Mouse (Mus musculus): Measurements from ENCODE around the gene Cfap69.
"Not testable (repeated sequence)": the region's sequence is repeated elsewhere in the genome, so short reads cannot be mapped to it uniquely, and the experiment has no call there.

Gene Cfap69

GRCm38 (mm10) chr5:5663655-5664370, at the start of gene Cfap69:
Cfap69 (minus strand) TSS chr5:5664239.
- no peak for DNase-seq (ENCODE audit: low read depth, low spot score)

GRCm38 (mm10) chr5:5711032-5711431, 47.0 kb upstream of the Cfap69 start:
- no peak for DNase-seq (ENCODE audit: low read depth, low spot score)

GRCm38 (mm10) chr5:5707341-5708278, 43.6 kb upstream of the Cfap69 start:
- DNase-seq (ENCODE audit: low read depth, low spot score), result no peak

GRCm38 (mm10) chr5:5705019-5705418, 41.0 kb upstream of the Cfap69 start:
- DNase-seq (ENCODE audit: low read depth, low spot score), result no peak

GRCm38 (mm10) chr5:5700386-5700785, 36.3 kb upstream of the Cfap69 start:
- DNase-seq (ENCODE audit: low read depth, low spot score), result no peak

GRCm38 (mm10) chr5:5698830-5699229, 34.8 kb upstream of the Cfap69 start:
- no peak for DNase-seq (ENCODE audit: low read depth, low spot score)

- no peak for DNase-seq (ENCODE audit: low read depth, low spot score)
Observed at GRCm38 (mm10) chr5:5695401-5695942, 31.4 kb upstream of the Cfap69 start.

- no peak for DNase-seq (ENCODE audit: low read depth, low spot score)
Observed at GRCm38 (mm10) chr5:5693956-5694653, 30.1 kb upstream of the Cfap69 start, which contains the start of gene Steap2. Steap2 (minus strand) TSS chr5:5694578.

- no peak for DNase-seq (ENCODE audit: low read depth, low spot score)
Observed at GRCm38 (mm10) chr5:5693541-5693955, 29.5 kb upstream of the Cfap69 start.

- no peak for DNase-seq (ENCODE audit: low read depth, low spot score)
Observed at GRCm38 (mm10) chr5:5692167-5692738, 28.2 kb upstream of the Cfap69 start.

- no peak for DNase-seq (ENCODE audit: low read depth, low spot score)
Observed at GRCm38 (mm10) chr5:5688945-5689540, 25.0 kb upstream of the Cfap69 start.

GRCm38 (mm10) chr5:5688228-5688627, 24.2 kb upstream of the Cfap69 start:
- DNase-seq (ENCODE audit: low read depth, low spot score), result no peak

GRCm38 (mm10) chr5:5686973-5687372, 22.9 kb upstream of the Cfap69 start:
- DNase-seq (ENCODE audit: low read depth, low spot score), result no peak

- DNase-seq (ENCODE audit: low read depth, low spot score), result not testable (repeated sequence)
Observed at GRCm38 (mm10) chr5:5684946-5685345, 20.9 kb upstream of the Cfap69 start.

- no peak for DNase-seq (ENCODE audit: low read depth, low spot score)
Observed at GRCm38 (mm10) chr5:5683292-5683691, 19.3 kb upstream of the Cfap69 start.

- no peak for DNase-seq (ENCODE audit: low read depth, low spot score)
Observed at GRCm38 (mm10) chr5:5679459-5679858, 15.4 kb upstream of the Cfap69 start.

GRCm38 (mm10) chr5:5676082-5676481, 12.0 kb upstream of the Cfap69 start:
- DNase-seq (ENCODE audit: low read depth, low spot score), result no peak

GRCm38 (mm10) chr5:5668920-5669319, 4.9 kb upstream of the Cfap69 start:
- no peak for DNase-seq (ENCODE audit: low read depth, low spot score)

GRCm38 (mm10) chr5:5664371-5664926, 410 bp upstream of the Cfap69 start:
- DNase-seq (ENCODE audit: low read depth, low spot score), result no peak

GRCm38 (mm10) chr5:5663057-5663456, 982 bp downstream of the Cfap69 start:
- no peak for DNase-seq (ENCODE audit: low read depth, low spot score)

- DNase-seq (ENCODE audit: low read depth, low spot score), result no peak
Observed at GRCm38 (mm10) chr5:5658680-5659079, 5.4 kb downstream of the Cfap69 start.

All from CD4-positive, CD25-positive, alpha-beta regulatory T cell, adult 2 months (primary cell).